In the genomic region with DNA sequence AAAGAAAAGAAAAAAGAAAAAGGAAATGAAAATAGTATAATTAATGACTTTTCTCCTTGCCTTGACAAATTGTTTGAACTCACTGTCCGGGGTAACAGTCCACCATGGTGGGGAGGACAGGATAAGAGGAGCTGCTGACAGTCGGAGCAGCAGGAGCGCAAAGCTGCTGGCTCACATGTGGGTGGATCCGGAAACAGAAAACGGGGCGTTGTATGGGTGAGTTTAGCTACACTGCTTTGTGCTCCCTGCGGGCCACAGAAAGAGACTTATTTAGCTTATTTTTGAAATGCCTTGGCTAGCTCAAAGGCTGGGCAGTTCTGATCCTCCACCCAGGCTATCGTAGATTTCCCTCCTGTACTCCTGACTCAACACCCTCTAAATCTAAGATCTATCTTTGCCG, we compare ENCODE assay signal across 27 mouse cellular contexts. TPM values are rescaled to one million over a fixed set of nuclear protein-coding genes. Genes with fewer than 3 reads are reported as not detected.
DNase-seq lines count a peak whose midpoint lies in the region; ATAC-seq and TF ChIP-seq lines count a peak whose summit lies in the region.
"Had no signal": no experiment of that assay in that cellular context is flagged by ENCODE, and none has a peak within 500 bp of the region (broad histone marks: within the 10 kb centered on the region; RNA-seq: fewer than 3 reads in every experiment).

No protein-coding gene starts in this region.

- no peak overlapping the region for H3K4me3 ChIP-seq in intestine, embryonic 15.5 days (replicated peaks)
- H3K4me3 ChIP-seq in lung, postnatal 0 days (ENCODE audit: low read depth, low read length): no peak overlapping the region
- H3K4me3 ChIP-seq: forebrain, embryonic 10.5 days; forebrain, embryonic 13.5 days; gastrocnemius, adult 2 months; hindbrain, embryonic 10.5 days; hindbrain, embryonic 13.5 days had no signal

- no peak overlapping the region for H3K4me2 ChIP-seq in intestine, embryonic 15.5 days (replicated peaks)
- no peak overlapping the region for H3K4me2 ChIP-seq in lung, postnatal 0 days (replicated peaks; ENCODE audit: low read depth, low read length)
- H3K4me2 ChIP-seq: forebrain, embryonic 13.5 days; heart, embryonic 11.5 days; hindbrain, embryonic 13.5 days had no signal

- WGBS in intestine, embryonic 15.5 days: 78% methylated on average over 9 of the region's 9 CpGs
- WGBS in lung, postnatal 0 days: 72% methylated on average over 9 of the region's 9 CpGs

- no peak for TF ChIP-seq EP300 in lung, postnatal 0 days (IDR thresholded peaks at IDR 0.05)

- ATAC-seq in frontal cortex, adult (ENCODE audit: low TSS enrichment): peak; percentile 90
- no peak for ATAC-seq in intestine, embryonic 15.5 days
- no peak for ATAC-seq in lung, postnatal 0 days
- ATAC-seq: forebrain, embryonic 13.5 days; forebrain, embryonic 16.5 days; hindbrain, embryonic 16.5 days; intestine, embryonic 16.5 days; Patski had no signal

- no peak overlapping the region for H3K9ac ChIP-seq in intestine, embryonic 15.5 days
- H3K9ac ChIP-seq in lung, postnatal 0 days (replicated peaks; ENCODE audit: low read depth): no peak overlapping the region
- H3K9ac ChIP-seq: forebrain, embryonic 13.5 days; hindbrain, embryonic 13.5 days had no signal

- no peak for DNase-seq in frontal cortex, postnatal 10 days (ENCODE audit: low spot score in 2 of 2)
- peak; percentile 33 for DNase-seq in right cerebral cortex, adult 18-20 months
- DNase-seq in right cerebral cortex, postnatal 25 days: no peak
- DNase-seq in ES-CJ7 (ENCODE audit: low read depth, low spot score): peak; percentile 33
- DNase-seq in brain, adult 2 months (ENCODE audit: low read depth, low spot score): peak; percentile 65
- DNase-seq in lung, postnatal 0 days (ENCODE audit: low spot score): no peak
- DNase-seq: adrenal gland, adult 2 months; adrenal gland, postnatal 14 days; cerebellum, adult 18-20 months; cerebellum, adult 9-10 months; cerebellum, postnatal 14 days; gastrocnemius, adult 2 months; gastrocnemius, postnatal 14 days; heart, adult 11 months; heart, postnatal 36 days had no signal

- H3K36me3 ChIP-seq in intestine, embryonic 15.5 days: no peaks in the 10 kb centered on the region
- H3K36me3 ChIP-seq in lung, postnatal 0 days (ENCODE audit: insufficient read depth, low read length): no peaks in the 10 kb centered on the region
- H3K36me3 ChIP-seq: forebrain, embryonic 10.5 days; G1E; hindbrain, embryonic 10.5 days; hindbrain, embryonic 13.5 days had no signal

- no peaks in the 10 kb centered on the region for H3K9me3 ChIP-seq in intestine, embryonic 15.5 days
- H3K9me3 ChIP-seq in lung, postnatal 0 days (ENCODE audit: low read length): no peaks in the 10 kb centered on the region
- H3K9me3 ChIP-seq: forebrain, embryonic 10.5 days; forebrain, embryonic 13.5 days; hindbrain, embryonic 10.5 days; hindbrain, embryonic 13.5 days had no signal

- no peaks in the 10 kb centered on the region for H3K27me3 ChIP-seq in intestine, embryonic 15.5 days (replicated peaks)
- H3K27me3 ChIP-seq in lung, postnatal 0 days (replicated peaks; ENCODE audit: insufficient read depth, low read length): no peaks in the 10 kb centered on the region
- H3K27me3 ChIP-seq: forebrain, embryonic 13.5 days; hindbrain, embryonic 13.5 days; Patski had no signal

- H3K4me1 ChIP-seq in intestine, embryonic 15.5 days (replicated peaks): no peaks in the 10 kb centered on the region
- H3K4me1 ChIP-seq in lung, postnatal 0 days (ENCODE audit: insufficient read depth, low read depth, low read length): no peaks in the 10 kb centered on the region
- H3K4me1 ChIP-seq: forebrain, embryonic 10.5 days; forebrain, embryonic 13.5 days; hindbrain, embryonic 10.5 days; hindbrain, embryonic 13.5 days had no signal

- H3K27ac ChIP-seq in intestine, embryonic 15.5 days: no peak overlapping the region
- no peak overlapping the region for H3K27ac ChIP-seq in lung, postnatal 0 days (ENCODE audit: low read length)
- H3K27ac ChIP-seq: forebrain, embryonic 10.5 days; forebrain, embryonic 13.5 days; gastrocnemius, adult 2 months; hindbrain, embryonic 10.5 days; hindbrain, embryonic 13.5 days had no signal

- TF ChIP-seq CTCF in lung, postnatal 0 days (IDR thresholded peaks at IDR 0.05): no peak

RNA-seq across cellular contexts. Expression of a gene that starts 16.7 kb away (rescaled TPM):
- polyA plus RNA-seq in intestine, embryonic 15.5 days (2015; fragmentation: Nextera tagmentation; extraction: Ambion mirVana): 2.4 and 2.9 TPM in 2 replicates
- polyA plus RNA-seq in lung, postnatal 0 days (2015; fragmentation: Nextera tagmentation; extraction: Ambion mirVana): 8.2 and 9.0 TPM in 2 replicates
- polyA plus RNA-seq: G1E had no signal

RNA-seq across cellular contexts. Expression of a gene that starts 44.7 kb away (rescaled TPM):
- 17.8 and 18.9 TPM in 2 replicates for polyA plus RNA-seq in intestine, embryonic 15.5 days (2015; fragmentation: Nextera tagmentation; extraction: Ambion mirVana)
- polyA plus RNA-seq in lung, postnatal 0 days (2015; fragmentation: Nextera tagmentation; extraction: Ambion mirVana): 4.7 and 5.1 TPM in 2 replicates
- polyA plus RNA-seq: G1E had no signal

Comparison
In these comparisons a context has a peak if more than half of its experiments do, and no peak if none do; other contexts are left out.
1. DNase-seq: peak in right cerebral cortex, adult 18-20 months (single experiment), ES-CJ7 (single experiment) and brain, adult 2 months (single experiment); none in frontal cortex, postnatal 10 days (0 of 2), right cerebral cortex, postnatal 25 days (single experiment) and lung, postnatal 0 days (single experiment).